Mouse (Mus musculus) spleen, adult 2 months (tissue): ENCODE measurements around the gene Smim26. TPM values are rescaled to one million over a fixed set of nuclear protein-coding genes. Genes with fewer than 3 reads are reported as not detected.
"Not testable (repeated sequence)": the region's sequence is repeated elsewhere in the genome, so short reads cannot be mapped to it uniquely, and the experiment has no call there.

Experiments used
- DNase-seq, 2 experiments: peaks; one replicate each; pipeline versions ENCODE4 v3.0.0 to v3.0.0-alpha.2; 2012 to 2021; ENCODE audit warnings: low spot score in 2 of 2, low read depth in 1 of 2
- H3K27ac ChIP-seq: fragments of 200-500 bp; 2 replicates; pipeline ENCODE4 v1.5.1; 2012; ENCODE audit warnings: low read length, inconsistent platforms; ENCODE audit not compliant: insufficient read depth
- H3K27me3 ChIP-seq: fragments of 200-500 bp; 2 replicates; pipeline ENCODE4 v1.6.1; 2012; ENCODE audit warnings: mild to moderate bottlenecking, moderate library complexity, low read length, inconsistent platforms; ENCODE audit not compliant: control insufficient read depth, insufficient read depth
- H3K36me3 ChIP-seq: fragments of 200-500 bp; 2 replicates; pipeline ENCODE4 v1.6.1; 2012; ENCODE audit warnings: mild to moderate bottlenecking, low read length, inconsistent platforms; ENCODE audit not compliant: control insufficient read depth, insufficient read depth
- H3K4me1 ChIP-seq: fragments of 200-500 bp; 2 replicates; pipeline ENCODE4 v1.6.1; 2011; ENCODE audit warnings: inconsistent platforms; ENCODE audit not compliant: control insufficient read depth, insufficient read depth, insufficient read length
- H3K4me3 ChIP-seq: fragments of 200-500 bp; 2 replicates; pipeline ENCODE4 v1.5.1; 2011; ENCODE audit warnings: mild to moderate bottlenecking, inconsistent platforms; ENCODE audit not compliant: insufficient read depth, insufficient read length; ENCODE audit errors: extremely low read depth
- CTCF ChIP-seq: fragments of 200-500 bp; IDR thresholded peaks from 2 replicates; pipeline ENCODE4 v1.5.1; 2011; ENCODE audit warnings: mild to moderate bottlenecking, inconsistent platforms; ENCODE audit not compliant: insufficient read depth, insufficient read length, insufficient replicate concordance; ENCODE audit errors: extremely low read depth
- POLR2A ChIP-seq: fragments of 200-500 bp; IDR thresholded peaks from 2 replicates; pipeline ENCODE4 v1.6.1; 2011; ENCODE audit warnings: low read depth, low read length, inconsistent platforms
- WGBS: fragments of 180-500 bp; shearing (Covaris S2); methylation state at CpG from one replicate; pipeline ENCODE4 v1.1.7; 2018; 5-methylcytosine and 5-hydroxymethylcytosine counted together
- polyA plus RNA-seq: library from polyadenylated mRNA; depleted of rRNA; stranded (reverse); fragments of >200 nt; gene quantifications from 2 replicates; pipeline ENCODE4 v1.2.3, GENCODE M21; 2012

The Smim26 gene
- polyA plus RNA-seq, 1 experiment = 0.77 TPM

DNA sequence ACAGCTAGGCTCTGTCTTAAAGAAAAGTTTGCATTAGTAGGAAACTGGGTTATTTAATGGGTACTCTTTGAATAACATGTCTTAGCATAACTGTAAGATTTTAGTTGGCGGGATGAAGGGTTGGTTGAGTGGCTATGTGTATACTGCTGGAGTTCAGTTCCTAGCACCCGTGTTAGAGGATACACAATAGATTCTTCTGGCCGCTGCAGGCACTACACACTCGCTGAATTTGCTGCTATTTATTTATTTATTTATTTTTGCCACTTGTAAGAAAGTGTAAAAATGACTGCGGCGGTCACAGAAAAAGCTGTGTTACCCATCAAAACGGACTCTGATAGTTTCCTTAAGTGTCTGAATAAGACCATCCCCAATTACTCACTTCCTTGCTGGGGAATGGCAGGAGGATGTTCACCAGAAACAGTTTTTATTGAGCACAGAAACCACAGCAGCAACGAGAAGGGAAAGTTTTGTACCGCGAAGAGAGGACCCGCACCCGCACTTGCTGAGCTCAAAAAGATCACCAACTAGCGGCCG is 38.5 kb upstream of the Smim26 start:
- peak in 1 of 2 experiments; percentile 26 for DNase-seq
- Histone ChIP-seq H3K27me3 (no peaks in the 10 kb centered on the region), H3K4me1 (peaks cover 4% of the 10 kb centered on the region; the same call in 1 of the 2 replicates), H3K27ac (peak overlapping the region; percentile 87), H3K36me3 (peaks cover 2% of the 10 kb centered on the region; the same call in 1 of the 2 replicates), H3K4me3 (peak overlapping the region; percentile 93)
- WGBS = 1% methylated on average over 14 of the region's 14 CpGs
- no peak for TF ChIP-seq POLR2A
- TF ChIP-seq CTCF = no peak

DNA sequence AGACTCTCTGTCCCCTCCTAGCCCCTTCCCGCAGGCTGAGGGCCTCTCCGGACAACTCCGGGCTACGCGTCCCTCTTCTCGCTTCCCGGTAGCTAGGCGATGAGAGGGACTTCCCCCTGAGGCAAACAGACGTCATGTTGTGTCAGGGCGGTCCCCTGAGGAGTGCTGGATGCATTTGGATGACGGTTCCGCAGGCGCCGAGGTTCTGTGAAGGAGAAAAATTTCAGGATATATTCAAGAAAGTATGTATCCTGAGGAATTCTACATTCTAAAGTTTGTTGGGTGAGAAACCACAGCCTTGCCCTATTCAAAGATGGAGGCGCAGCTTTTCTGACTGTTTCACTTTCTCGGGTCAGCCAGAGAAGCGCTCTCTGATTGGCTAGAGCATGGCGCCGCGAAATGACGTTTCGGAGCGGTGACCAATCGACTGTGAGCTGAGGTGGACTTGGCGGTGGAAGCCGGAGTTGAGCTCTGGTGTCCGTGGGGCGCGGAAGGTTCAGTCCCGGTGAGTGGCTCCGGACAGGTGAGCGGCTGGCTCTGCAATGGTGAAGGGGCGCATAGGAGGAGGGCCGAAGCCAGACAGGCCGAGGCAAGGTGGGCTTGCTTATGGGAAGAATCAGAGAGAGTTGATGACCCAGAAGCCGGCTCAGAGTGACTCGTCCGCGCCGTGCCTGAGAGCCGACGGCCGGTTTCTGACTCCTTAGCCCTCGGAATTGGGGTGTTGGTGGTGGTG is 37.9 kb upstream of the Smim26 start, which contains the start of gene Sec23b:
Sec23b (plus strand) TSS at position 410 of the 733 bp plus-strand sequence.
- Histone ChIP-seq H3K4me1 (peaks cover 4% of the 10 kb centered on the region; the same call in 1 of the 2 replicates), H3K27me3 (no peaks in the 10 kb centered on the region), H3K4me3 (peak within 1 kb of the TSS; percentile 93), H3K36me3 (peaks cover 2% of the 10 kb centered on the region; the same call in 1 of the 2 replicates), H3K27ac (peak within 1 kb of the TSS; percentile 87)
- DNase-seq = peak; percentile 93 to 96
- WGBS = under 1% methylated on average over 44 of the region's 44 CpGs
- TF ChIP-seq POLR2A (peak; percentile 65), CTCF (no peak)

DNA sequence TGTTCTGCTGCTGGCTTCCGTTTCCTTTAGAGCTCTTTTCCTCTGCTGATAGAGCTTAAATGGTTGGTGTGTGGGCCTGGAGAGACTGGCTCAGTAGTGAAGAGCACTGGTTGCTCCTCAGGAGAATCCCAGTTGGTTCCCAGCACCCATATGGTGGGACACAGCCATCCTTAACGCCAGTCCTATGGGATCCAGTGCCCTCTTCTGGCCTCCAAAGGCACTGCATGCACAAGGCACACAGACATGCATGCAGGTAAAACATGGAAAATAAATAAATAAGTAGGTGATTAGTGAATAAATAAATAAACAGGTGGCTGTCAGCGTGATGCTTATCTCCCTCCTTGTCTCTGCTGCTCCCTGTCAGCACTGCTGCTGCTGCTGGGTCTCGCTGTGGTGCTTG is 5.1 kb upstream of the Smim26 start:
- Histone ChIP-seq H3K4me3 (no peak overlapping the region), H3K27ac (no peak overlapping the region), H3K36me3 (peaks cover 29% of the 10 kb centered on the region), H3K27me3 (no peaks in the 10 kb centered on the region), H3K4me1 (no peaks in the 10 kb centered on the region)
- DNase-seq = no peak
- TF ChIP-seq POLR2A = no peak
- 90% methylated on average over 4 of the region's 4 CpGs for WGBS

DNA sequence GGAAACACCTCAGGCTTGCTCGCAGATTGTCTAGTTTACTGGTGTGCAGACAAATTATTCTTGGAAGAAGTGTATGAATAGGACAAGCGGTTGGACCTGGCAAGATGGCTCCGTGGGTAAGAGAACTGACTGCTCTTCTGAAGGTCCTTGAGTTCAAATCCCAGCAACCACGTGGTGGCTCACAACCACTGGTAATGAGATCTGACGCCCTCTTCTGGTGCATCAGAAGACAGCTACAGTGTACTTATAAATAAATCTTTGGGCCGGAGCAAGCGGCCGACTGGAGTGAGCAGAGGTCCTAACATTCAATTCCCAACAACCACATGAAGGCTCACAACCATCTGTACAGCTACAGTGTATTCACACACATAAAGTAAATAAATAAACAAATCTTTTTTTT is 818 bp upstream of the Smim26 start:
- H3K4me1 ChIP-seq, DNase-seq, H3K27ac ChIP-seq, H3K27me3 ChIP-seq, H3K4me3 ChIP-seq: not testable (repeated sequence)
- WGBS = 71% methylated on average over 8 of the region's 8 CpGs
- H3K36me3 ChIP-seq = peaks cover 12% of the 10 kb centered on the region

DNA sequence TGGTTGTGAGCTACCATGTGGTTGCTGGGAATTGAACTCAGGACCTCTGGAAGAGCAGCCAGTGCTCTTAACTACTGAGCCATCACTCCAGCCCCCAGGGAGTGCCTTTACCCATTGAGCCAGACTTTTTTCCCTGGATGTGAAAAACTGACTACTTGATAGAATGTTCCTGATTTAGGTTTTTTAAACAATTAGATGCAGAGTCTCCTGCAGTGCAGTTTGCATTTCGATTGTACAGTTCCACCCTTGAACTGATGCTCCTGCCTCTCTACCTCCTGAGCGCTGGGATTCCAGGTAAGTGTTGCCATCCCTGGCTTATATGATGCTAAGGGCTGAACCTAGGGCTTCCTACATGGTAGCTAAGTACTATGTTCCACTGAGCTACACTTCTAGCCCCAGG is 4.2 kb downstream of the Smim26 start:
- Histone ChIP-seq H3K27me3 (no peaks in the 10 kb centered on the region), H3K4me1 (peaks cover 2% of the 10 kb centered on the region; the same call in 1 of the 2 replicates), H3K4me3 (no peak overlapping the region), H3K27ac (no peak overlapping the region), H3K36me3 (peaks cover 3% of the 10 kb centered on the region)
- no peak for DNase-seq
- WGBS = 81% methylated on average over 2 of the region's 2 CpGs
- TF ChIP-seq POLR2A (no peak), CTCF (no peak)

DNA sequence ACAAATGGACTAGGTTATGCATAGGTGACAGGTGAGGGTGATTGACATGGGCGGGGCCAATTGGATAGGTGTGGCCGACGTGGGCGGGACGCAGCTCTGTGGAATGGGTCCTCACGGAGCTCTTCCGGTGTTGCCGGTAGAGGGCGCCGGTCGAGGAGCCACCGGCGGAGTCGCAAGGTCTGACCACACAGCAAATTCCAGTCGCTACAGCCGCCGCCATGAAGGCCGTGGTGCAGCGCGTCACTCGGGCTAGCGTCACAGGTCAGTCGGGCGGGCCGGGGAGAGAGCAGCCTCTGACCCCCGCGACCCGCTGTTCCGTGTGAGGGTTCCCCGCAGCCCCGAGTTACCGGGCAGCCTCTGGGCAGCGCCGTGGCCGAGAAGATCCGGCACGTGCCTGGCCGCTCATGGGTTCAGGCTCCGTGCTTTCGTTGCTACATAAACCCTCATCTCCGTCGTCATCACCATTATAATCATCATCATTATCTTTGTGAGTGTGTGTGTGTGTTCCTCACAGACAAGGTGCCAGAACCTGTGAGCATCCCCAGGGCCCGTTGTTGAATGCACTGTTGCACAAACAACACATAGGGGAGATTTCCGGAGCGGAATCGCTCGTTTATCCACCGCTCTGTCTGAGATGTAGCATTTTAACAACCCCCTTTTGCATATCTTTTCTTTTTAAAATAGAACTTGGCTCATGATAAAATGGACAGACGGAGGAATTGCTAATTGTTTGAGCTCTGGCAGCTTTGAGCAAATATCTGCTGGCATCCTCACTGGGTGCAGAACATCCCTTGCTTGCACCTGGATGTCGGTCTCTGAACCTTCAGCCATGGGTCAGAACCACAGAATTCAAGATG is 6.2 kb downstream of the Smim26 start, which contains the start of gene Dtd1:
Dtd1 (plus strand) TSS at position 67 of the 857 bp plus-strand sequence.
- 2% methylated on average over 50 of the region's 50 CpGs for WGBS
- DNase-seq = peak; percentile 70 to 88
- H3K27me3 ChIP-seq = no peaks in the 10 kb centered on the region
- peak within 1 kb of the TSS; percentile 84 for H3K4me3 ChIP-seq
- H3K27ac ChIP-seq = peak within 1 kb of the TSS; percentile 62
- peaks cover 3% of the 10 kb centered on the region for H3K36me3 ChIP-seq
- TF ChIP-seq CTCF (peak; percentile 62), POLR2A (peak; percentile 42)
- H3K4me1 ChIP-seq = no peaks in the 10 kb centered on the region; the same call in 1 of the 2 replicates
